Mouse (Mus musculus) E14TG2a.4 (cell line): Measurements from ENCODE around the gene Tceanc2.

Experiments
- H3K27me3 ChIP-seq: 2 replicates; pipeline ENCODE4 v1.6.1; 2014; ENCODE audit warnings: low read length, control low read depth; ENCODE audit not compliant: insufficient read depth
- H3K36me3 ChIP-seq: 2 replicates; pipeline ENCODE4 v1.6.1; 2014; ENCODE audit warnings: low read length, control low read depth; ENCODE audit not compliant: insufficient read depth
- H3K4me1 ChIP-seq: replicated peaks from 2 replicates; pipeline ENCODE4 v1.6.1; 2014; ENCODE audit warnings: low read depth, low read length, control low read depth
- H3K4me3 ChIP-seq: replicated peaks from 2 replicates; pipeline ENCODE4 v1.5.1; 2014; ENCODE audit warnings: mild to moderate bottlenecking, low read length
- H3K9me3 ChIP-seq: 2 replicates; pipeline ENCODE4 v1.6.1; 2014; ENCODE audit warnings: low read length, control low read depth
- CTCF ChIP-seq: conservative IDR thresholded peaks from 2 replicates; pipeline ENCODE4 v1.5.1; 2014; ENCODE audit warnings: low read length
- NANOG ChIP-seq: IDR thresholded peaks from 2 replicates; pipeline ENCODE4 v1.6.1; 2014; ENCODE audit warnings: borderline replicate concordance, low read length, mixed read lengths
- POU5F1 ChIP-seq: IDR thresholded peaks from 2 replicates; pipeline ENCODE4 v1.6.1; 2014; ENCODE audit warnings: low read length, borderline replicate concordance

Tceanc2 gene

GRCm38 (mm10) chr4:107106777-107107176 is 72.1 kb downstream of the Tceanc2 start:
- no peak overlapping the region for H3K4me3 ChIP-seq
- H3K9me3 ChIP-seq, result no peaks in the 10 kb centered on the region
- H3K27me3 ChIP-seq, result peaks cover 12% of the 10 kb centered on the region
- H3K36me3 ChIP-seq, result no peaks in the 10 kb centered on the region
- TF ChIP-seq POU5F1 (no peak), CTCF (no peak), NANOG (no peak)
- H3K4me1 ChIP-seq, result peaks cover 23% of the 10 kb centered on the region

DNA sequence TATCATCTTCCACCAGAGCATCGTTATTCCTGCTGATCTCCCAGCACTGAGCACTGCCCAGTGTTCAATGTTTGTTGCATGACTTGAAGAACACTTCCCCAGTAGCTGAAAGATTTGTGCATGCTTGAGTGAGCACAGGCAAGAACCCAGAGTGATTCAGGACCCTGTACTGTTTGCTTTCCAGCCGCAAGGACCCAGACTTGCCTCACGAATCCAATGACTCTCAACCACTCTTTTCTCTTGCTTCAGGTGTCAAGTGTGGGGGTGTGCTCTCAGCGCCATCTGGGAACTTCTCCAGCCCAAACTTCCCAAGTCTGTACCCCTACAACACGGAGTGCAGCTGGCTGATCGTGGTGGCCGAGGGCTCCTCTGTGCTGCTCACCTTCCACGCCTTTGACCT is 76.7 kb downstream of the Tceanc2 start:
- H3K27me3 ChIP-seq, result peaks cover 8% of the 10 kb centered on the region
- TF ChIP-seq POU5F1 (no peak), NANOG (no peak), CTCF (no peak)
- peaks cover 25% of the 10 kb centered on the region for H3K4me1 ChIP-seq

DNA sequence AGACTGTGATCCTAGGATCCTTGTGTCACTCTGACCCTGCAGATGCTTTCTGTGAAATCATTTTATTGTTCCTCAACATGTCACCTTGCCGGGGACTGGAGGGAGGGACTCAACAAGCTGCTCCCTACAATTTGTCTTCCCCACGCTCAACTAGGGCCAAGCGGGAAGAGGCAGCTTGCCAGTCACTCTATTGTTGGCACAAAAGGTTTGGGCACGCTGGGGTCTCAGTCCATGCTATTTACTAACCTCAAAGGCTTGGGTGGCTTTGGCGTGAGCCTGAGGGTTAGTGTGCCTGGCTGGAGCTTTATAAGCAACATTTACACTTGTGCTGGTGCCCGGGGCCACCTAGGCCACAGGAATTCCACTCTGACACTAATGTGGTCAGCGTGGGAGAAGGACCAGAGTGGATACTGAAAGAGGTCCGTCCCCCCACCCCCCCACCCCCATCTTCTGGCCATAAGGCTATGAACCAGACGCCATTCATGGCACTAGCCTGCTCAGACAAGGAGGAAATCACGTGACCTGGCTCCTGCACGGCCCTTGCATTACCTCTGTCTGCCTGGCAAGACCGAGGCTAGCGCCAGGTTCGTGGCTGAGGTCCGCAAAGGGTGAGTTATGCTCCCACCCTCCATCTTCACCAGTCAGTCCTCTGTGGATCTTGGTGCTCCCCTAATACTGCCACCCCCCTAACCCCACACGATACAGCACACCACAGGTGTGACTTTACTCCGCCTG is 80.0 kb downstream of the Tceanc2 start:
- Histone ChIP-seq H3K4me3 (no peak overlapping the region), H3K27me3 (peaks cover 17% of the 10 kb centered on the region), H3K9me3 (no peaks in the 10 kb centered on the region), H3K4me1 (peaks cover 36% of the 10 kb centered on the region), H3K36me3 (no peaks in the 10 kb centered on the region)
- TF ChIP-seq NANOG (no peak), POU5F1 (no peak), CTCF (no peak)

More for the DNA sequence above, 76.7 kb downstream of the Tceanc2 start:
- H3K9me3 ChIP-seq, result no peaks in the 10 kb centered on the region
- no peaks in the 10 kb centered on the region for H3K36me3 ChIP-seq
- H3K4me3 ChIP-seq, result no peak overlapping the region

DNA sequence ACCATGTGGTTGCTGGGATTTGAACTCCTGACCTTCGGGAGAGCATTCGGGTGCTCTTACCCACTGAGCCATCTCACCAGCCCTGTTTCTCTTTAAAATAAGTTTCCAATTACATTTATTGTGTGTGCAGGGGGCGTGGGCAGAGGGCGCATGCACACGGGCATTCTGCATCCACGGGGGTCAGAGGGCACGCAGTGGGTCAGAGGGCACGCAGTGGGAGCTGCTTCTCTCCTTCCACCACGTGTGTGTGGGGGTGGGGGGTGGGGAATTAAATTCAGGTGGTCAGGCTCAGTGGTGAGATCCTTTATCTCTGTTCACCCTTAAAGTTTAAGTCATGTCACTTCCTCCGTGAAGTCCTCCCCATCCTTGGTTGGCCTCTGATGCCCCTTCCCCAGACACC is 80.5 kb downstream of the Tceanc2 start:
- no peaks in the 10 kb centered on the region for H3K9me3 ChIP-seq
- peaks cover 17% of the 10 kb centered on the region for H3K27me3 ChIP-seq
- no peak overlapping the region for H3K4me3 ChIP-seq
- H3K36me3 ChIP-seq, result no peaks in the 10 kb centered on the region
- peaks cover 38% of the 10 kb centered on the region for H3K4me1 ChIP-seq
- TF ChIP-seq CTCF, result no peak
- TF ChIP-seq NANOG, result no peak

DNA sequence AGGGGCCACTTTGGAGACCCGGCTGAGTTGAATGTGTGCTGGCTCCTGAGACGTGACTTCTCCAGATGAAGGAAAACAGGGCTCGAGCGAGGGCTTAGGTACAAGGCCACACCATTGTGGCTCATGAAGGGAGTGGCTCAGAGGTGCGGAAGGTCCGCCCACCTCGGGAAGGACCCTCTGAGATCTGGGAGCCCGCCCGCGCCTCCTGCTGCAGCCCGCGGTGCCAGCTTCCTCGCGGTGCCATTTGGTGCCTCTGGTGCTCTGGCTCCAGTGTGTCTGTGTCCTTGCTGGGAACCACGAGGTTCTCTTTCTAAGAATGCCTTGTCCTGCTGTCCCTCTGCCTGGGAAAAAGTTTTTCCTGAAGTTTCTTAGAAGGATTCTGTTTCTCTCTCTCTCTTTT is 81.0 kb downstream of the Tceanc2 start:
- TF ChIP-seq CTCF (no peak), NANOG (no peak), POU5F1 (no peak)
- no peaks in the 10 kb centered on the region for H3K9me3 ChIP-seq
- H3K27me3 ChIP-seq, result peaks cover 17% of the 10 kb centered on the region
- H3K4me1 ChIP-seq, result peaks cover 40% of the 10 kb centered on the region
- H3K36me3 ChIP-seq, result no peaks in the 10 kb centered on the region
- peak overlapping the region; percentile 56 for H3K4me3 ChIP-seq

DNA sequence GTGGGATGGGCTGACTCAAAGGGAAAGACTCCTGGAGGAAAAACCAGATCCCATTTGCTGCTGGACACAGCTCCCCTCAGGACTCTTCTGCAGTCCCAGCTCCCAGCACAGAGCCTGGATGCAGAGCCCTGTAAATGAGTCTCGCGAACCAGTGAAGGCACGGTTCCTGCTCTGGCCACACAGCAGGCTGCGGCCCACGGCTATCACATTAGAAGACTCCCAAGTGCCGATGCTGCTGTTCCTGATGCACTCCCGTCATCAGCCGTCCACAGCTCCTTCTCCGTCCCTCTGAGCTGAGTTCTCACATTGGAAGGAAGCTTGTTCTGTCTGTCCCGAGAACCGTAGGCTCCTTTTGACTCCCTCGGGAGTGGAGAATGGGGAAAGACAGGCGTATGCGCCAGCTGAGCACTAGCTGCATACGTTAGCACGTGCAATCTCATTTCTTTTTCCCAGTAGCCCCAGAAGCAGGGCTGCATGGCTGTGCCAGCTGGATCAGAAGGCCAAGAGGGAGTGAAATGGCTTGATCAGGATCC is 82.0 kb downstream of the Tceanc2 start, which contains the start of gene Cdcp2:
Gene Cdcp2, plus strand, starts transcription at position 51 of the 533 bp plus-strand sequence.
- peaks cover 44% of the 10 kb centered on the region for H3K4me1 ChIP-seq
- H3K36me3 ChIP-seq, result no peaks in the 10 kb centered on the region
- H3K4me3 ChIP-seq, result peak within 1 kb of the TSS; percentile 56
- no peaks in the 10 kb centered on the region for H3K9me3 ChIP-seq
- H3K27me3 ChIP-seq, result peaks cover 17% of the 10 kb centered on the region
- TF ChIP-seq NANOG, result no peak
- TF ChIP-seq POU5F1, result no peak
- TF ChIP-seq CTCF, result no peak

DNA sequence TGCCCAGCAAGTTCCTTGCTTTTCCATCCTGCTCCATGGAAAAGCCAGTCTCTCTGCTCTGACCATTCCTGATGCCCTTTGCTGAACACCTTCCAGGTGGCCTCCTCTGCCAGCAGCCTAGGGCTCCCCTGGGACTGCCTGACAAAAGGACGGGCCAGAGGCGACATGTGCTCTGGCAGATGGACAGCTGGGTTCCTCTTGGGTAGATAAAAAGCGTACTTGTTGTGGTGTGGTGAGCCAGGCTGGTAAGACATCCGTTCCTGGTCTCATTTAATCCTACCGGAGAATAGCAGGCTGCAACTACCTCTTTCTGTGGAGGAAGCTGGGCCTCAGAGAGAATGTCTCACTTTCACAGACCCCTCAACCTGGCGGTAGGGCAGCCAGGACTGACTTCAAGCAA is 82.9 kb downstream of the Tceanc2 start:
- H3K36me3 ChIP-seq, result no peaks in the 10 kb centered on the region
- no peak for TF ChIP-seq CTCF
- TF ChIP-seq POU5F1, result no peak
- no peak for TF ChIP-seq NANOG
- H3K27me3 ChIP-seq, result peaks cover 19% of the 10 kb centered on the region
- peaks cover 49% of the 10 kb centered on the region for H3K4me1 ChIP-seq
- H3K9me3 ChIP-seq, result no peaks in the 10 kb centered on the region
- no peak overlapping the region for H3K4me3 ChIP-seq

GRCm38 (mm10) chr4:107094484-107095187 is 84.3 kb downstream of the Tceanc2 start:
- Histone ChIP-seq H3K4me1 (peaks cover 49% of the 10 kb centered on the region), H3K27me3 (peaks cover 26% of the 10 kb centered on the region), H3K4me3 (no peak overlapping the region), H3K9me3 (no peaks in the 10 kb centered on the region), H3K36me3 (no peaks in the 10 kb centered on the region)
- TF ChIP-seq CTCF, result no peak
- no peak for TF ChIP-seq POU5F1
- TF ChIP-seq NANOG, result no peak
